Mouse (Mus musculus): ENCODE measurements around the gene Krt13. TPM values are rescaled to one million over a fixed set of nuclear protein-coding genes. Genes with fewer than 3 reads are reported as not detected.

The Krt13 gene
- total RNA-seq (2012; rRNA removed): not detected in 2 replicates
- total RNA-seq (2014; rRNA removed): not detected in 2 replicates
- polyA plus RNA-seq (2012; ENCODE audit: insufficient read length, low read depth): not detected in 2 replicates

- Histone ChIP-seq H3K36me3 (replicated peaks in 1 of 2; ENCODE audit: control insufficient read depth in 1 of 2, insufficient read depth in 1 of 2, low read length in 1 of 2) (no peaks in the 10 kb centered on the region), H3K9me3 (replicated peaks; ENCODE audit: low read length) (no peaks in the 10 kb centered on the region), H3K4me2 (ENCODE audit: insufficient read depth, low read depth, poor library complexity, severe bottlenecking) (no peak within 1 kb of the TSS), H3K79me2 (replicated peaks; ENCODE audit: control insufficient read depth, extremely low read depth, insufficient read depth, poor library complexity, severe bottlenecking) (no peaks in the 10 kb centered on the region), H3K27ac (ENCODE audit: insufficient read depth, low read depth) (no peak within 1 kb of the TSS), H3K9ac (ENCODE audit: insufficient read depth, low read depth) (no peak within 1 kb of the TSS), H3K4me3 (replicated peaks in 1 of 3; ENCODE audit: low read depth in 2 of 3, low read length in 2 of 3, poor library complexity in 1 of 3) (no peak within 1 kb of the TSS), H3K4me1 (ENCODE audit: control insufficient read depth in 1 of 2, insufficient read depth in 2 of 2) (no peaks in the 10 kb centered on the region), H3K27me3 (replicated peaks) (peaks cover 99% of the 10 kb centered on the region)
- TF ChIP-seq ZMIZ1 (IDR thresholded peaks at IDR 0.05; ENCODE audit: low read depth, low read length): no peak
- dilution Hi-C loops (cut with MboI; ENCODE audit: extremely low pct_ligation_motif_present, extremely low pct_unique_long_range_greater_than_20kb, low sequenced_read_pairs): no loop called here
- in situ Hi-C loops (cut with MboI; ENCODE audit: low pct_ligation_motif_present, low pct_unique_long_range_greater_than_20kb, low sequenced_read_pairs): no loop called here
- no peak for DNase-seq (ENCODE audit: extremely low read depth)
Measured at GRCm38 (mm10) chr11:100121466-100121865, at the start of gene Krt13. Krt13 (minus strand) TSS chr11:100121566.

- no peak overlapping the region for H3K4me2 ChIP-seq (ENCODE audit: insufficient read depth, low read depth, poor library complexity, severe bottlenecking)
- dilution Hi-C loops (cut with MboI; ENCODE audit: extremely low pct_ligation_motif_present, extremely low pct_unique_long_range_greater_than_20kb, low sequenced_read_pairs): no loop called here
- TF ChIP-seq CTCF (conservative IDR thresholded peaks at IDR 0.05 in 1 of 2, IDR thresholded peaks at IDR 0.05 in 1 of 2; ENCODE audit: low read depth in 2 of 2, low read length in 2 of 2): peak; percentile 78 to 87
- TF ChIP-seq PAX5 (IDR thresholded peaks at IDR 0.05; ENCODE audit: low read length): no peak
- TF ChIP-seq ZKSCAN1 (IDR thresholded peaks at IDR 0.05; ENCODE audit: borderline replicate concordance, low read depth, low read length): no peak
- peak; percentile 78 for TF ChIP-seq RAD21 (IDR thresholded peaks at IDR 0.05; ENCODE audit: low read depth, low read length)
- TF ChIP-seq KAT2A (IDR thresholded peaks at IDR 0.05; ENCODE audit: insufficient replicate concordance, low read length): no peak
- TF ChIP-seq IRF4 (IDR thresholded peaks at IDR 0.05; ENCODE audit: low read depth, low read length): no peak
- no peak for TF ChIP-seq MAZ (IDR thresholded peaks at IDR 0.05; ENCODE audit: low read depth, low read length)
- no peak for TF ChIP-seq POLR2AphosphoS2 (IDR thresholded peaks at IDR 0.05; ENCODE audit: low read depth, low read length)
- TF ChIP-seq RCOR1 (conservative IDR thresholded peaks at IDR 0.05; ENCODE audit: low read depth, low read length): no peak
- no peak for TF ChIP-seq UBTF (IDR thresholded peaks at IDR 0.05; ENCODE audit: low read depth, low read length)
- peak; percentile 78 for TF ChIP-seq SMC3 (IDR thresholded peaks at IDR 0.05; ENCODE audit: low read depth, low read length)
- peak; percentile 51; the same call in 1 of the 2 replicates for TF ChIP-seq SIN3A (IDR thresholded peaks at IDR 0.05; ENCODE audit: low read length)
- TF ChIP-seq JUND (conservative IDR thresholded peaks at IDR 0.05; ENCODE audit: low read depth, low read length): no peak
- no peak for TF ChIP-seq MXI1 (IDR thresholded peaks at IDR 0.05; ENCODE audit: low read depth, low read length)
- TF ChIP-seq GABPA (IDR thresholded peaks at IDR 0.05; ENCODE audit: insufficient replicate concordance, low read depth, low read length): no peak
- TF ChIP-seq POLR2A (IDR thresholded peaks at IDR 0.05; ENCODE audit: low read depth, low read length): no peak
- TF ChIP-seq MYC (IDR thresholded peaks at IDR 0.05; ENCODE audit: low read depth, low read length): no peak
- no peak for TF ChIP-seq TCF12 (IDR thresholded peaks at IDR 0.05; ENCODE audit: low read depth, low read length)
- TF ChIP-seq ZNF384 (IDR thresholded peaks at IDR 0.05; ENCODE audit: low read depth, low read length): no peak; the same call in 1 of the 2 replicates
- peak; percentile 9; the same call in 1 of the 2 replicates for TF ChIP-seq ZC3H11A (IDR thresholded peaks at IDR 0.05; ENCODE audit: low read depth, low read length)
- no peak for TF ChIP-seq MAX (IDR thresholded peaks at IDR 0.05; ENCODE audit: low read length)
- no peak for TF ChIP-seq USF1 (IDR thresholded peaks at IDR 0.05; ENCODE audit: low read depth, low read length)
- TF ChIP-seq HCFC1 (IDR thresholded peaks at IDR 0.05; ENCODE audit: low read depth, low read length): no peak
- TF ChIP-seq CHD2 (IDR thresholded peaks at IDR 0.05; ENCODE audit: low read length): no peak
- 0 out of 2 replicates have a peak, but pooled peaks have one; percentile 9 for TF ChIP-seq E2F4 (IDR thresholded peaks at IDR 0.05; ENCODE audit: insufficient replicate concordance, low read depth, low read length)
- TF ChIP-seq TBP (conservative IDR thresholded peaks at IDR 0.05; ENCODE audit: low read depth, low read length): no peak
- TF ChIP-seq NELFE (IDR thresholded peaks at IDR 0.05; ENCODE audit: low read depth, low read length): no peak
- TF ChIP-seq JUN (IDR thresholded peaks at IDR 0.05; ENCODE audit: insufficient read depth, low read depth, low read length): no peak
- TF ChIP-seq BHLHE40 (IDR thresholded peaks at IDR 0.05; ENCODE audit: low read depth, low read length): no peak
- TF ChIP-seq ELF1 (IDR thresholded peaks at IDR 0.05; ENCODE audit: low read depth, low read length): no peak; the same call in 1 of the 2 replicates
Measured at GRCm38 (mm10) chr11:100168765-100169762, 47.7 kb upstream of the Krt13 start.

More at GRCm38 (mm10) chr11:100168765-100169762, 47.7 kb upstream of the Krt13 start:
- H3K27me3 ChIP-seq (replicated peaks): peaks cover 85% of the 10 kb centered on the region
- H3K27ac ChIP-seq (ENCODE audit: insufficient read depth, low read depth): no peak overlapping the region
- no peak overlapping the region for H3K9ac ChIP-seq (ENCODE audit: insufficient read depth, low read depth)
- in situ Hi-C loops (cut with MboI; ENCODE audit: low pct_ligation_motif_present, low pct_unique_long_range_greater_than_20kb, low sequenced_read_pairs): no loop called here
- no peaks in the 10 kb centered on the region for H3K4me1 ChIP-seq (ENCODE audit: control insufficient read depth in 1 of 2, insufficient read depth in 2 of 2)
- no peaks in the 10 kb centered on the region for H3K36me3 ChIP-seq (replicated peaks in 1 of 2; ENCODE audit: control insufficient read depth in 1 of 2, insufficient read depth in 1 of 2, low read length in 1 of 2)
- H3K9me3 ChIP-seq (replicated peaks; ENCODE audit: low read length): no peaks in the 10 kb centered on the region
- H3K79me2 ChIP-seq (replicated peaks; ENCODE audit: control insufficient read depth, extremely low read depth, insufficient read depth, poor library complexity, severe bottlenecking): no peaks in the 10 kb centered on the region
- peak; percentile 65 for DNase-seq (ENCODE audit: extremely low read depth)
- no peak overlapping the region for H3K4me3 ChIP-seq (replicated peaks in 1 of 3; ENCODE audit: low read depth in 2 of 3, low read length in 2 of 3, poor library complexity in 1 of 3)
